Mouse (Mus musculus) macrophage (primary cell): ENCODE measurements around the gene Slc41a3. TPM values are rescaled to one million over a fixed set of nuclear protein-coding genes. Genes with fewer than 3 reads are reported as not detected.
"Not testable (repeated sequence)": the region's sequence is repeated elsewhere in the genome, so short reads cannot be mapped to it uniquely, and the experiment has no call there.

Experiments used
- H3K27ac ChIP-seq: fragments of 350-480 bp; formaldehyde crosslinking; 2 replicates; pipeline ENCODE4 v1.9.0; 2021
- H3K36me3 ChIP-seq: fragments of 350-480 bp; formaldehyde crosslinking; 2 replicates; pipeline ENCODE4 v1.9.0; 2021; ENCODE audit errors: inconsistent target
- H3K4me3 ChIP-seq: fragments of 350-480 bp; formaldehyde crosslinking; 2 replicates; pipeline ENCODE4 v1.9.0; 2021; ENCODE audit errors: inconsistent target
- H3K79me2 ChIP-seq: fragments of 350-480 bp; formaldehyde crosslinking; 2 replicates; pipeline ENCODE4 v1.9.0; 2021; ENCODE audit errors: inconsistent target
- WGBS: methylation state at CpG from one replicate; pipeline ENCODE4 v1.1.7; 2026; ENCODE audit warnings: inconsistent platforms; ENCODE audit not compliant: missing documents; 5-methylcytosine and 5-hydroxymethylcytosine counted together
- polyA plus RNA-seq: library from polyadenylated mRNA; stranded (reverse); fragments of 250-400 nt; gene quantifications from 3 replicates; pipeline ENCODE4 v1.2.4, GENCODE M21; 2018; ENCODE audit warnings: inconsistent platforms

Gene Slc41a3
- polyA plus RNA-seq, 1 experiment from 2014 or later: 11.2 TPM

DNA sequence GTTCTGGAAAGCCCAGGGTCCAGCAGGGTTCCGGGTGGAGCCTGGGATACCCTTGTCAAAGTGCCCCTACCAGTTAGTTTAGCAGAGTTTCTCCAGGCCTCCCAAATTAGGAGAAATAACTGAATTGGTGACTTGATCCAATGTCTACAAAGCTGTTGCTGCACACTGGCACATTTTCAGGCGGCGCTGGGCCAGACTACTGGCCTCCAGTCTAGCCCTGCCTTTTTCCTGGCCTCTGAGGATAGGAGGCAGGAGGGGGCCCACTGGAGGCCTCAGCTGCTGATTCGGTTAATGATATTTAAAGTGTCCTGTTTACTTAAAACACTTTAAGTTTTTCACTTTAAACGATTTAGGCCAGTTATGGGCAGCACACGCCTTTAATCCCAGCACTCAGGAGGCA, 19.7 kb downstream of the Slc41a3 start:
- Histone ChIP-seq H3K79me2 (no peaks in the 10 kb centered on the region), H3K4me3 (no peak overlapping the region), H3K36me3 (no peaks in the 10 kb centered on the region), H3K27ac (no peak overlapping the region)
- 79% methylated on average over 6 of the region's 6 CpGs for WGBS

DNA sequence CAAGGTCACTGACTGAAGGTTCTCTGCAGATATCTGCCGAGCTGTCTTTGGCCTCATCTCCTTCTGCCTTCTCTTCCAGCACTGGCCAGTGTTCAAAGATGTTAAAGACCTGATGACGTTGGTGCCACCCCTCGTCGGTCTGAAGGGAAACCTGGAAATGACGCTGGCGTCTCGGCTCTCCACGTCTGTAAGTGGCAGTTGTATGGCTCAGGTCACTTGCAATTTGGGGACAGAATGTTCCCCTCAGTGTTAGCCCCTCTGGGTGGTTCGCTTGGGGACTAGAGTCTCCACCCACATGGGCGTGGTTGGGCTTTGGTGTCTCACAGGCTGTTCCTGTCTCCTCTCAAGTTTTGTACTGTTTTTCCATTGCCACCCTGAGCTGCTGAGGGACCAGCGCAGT, 20.2 kb downstream of the Slc41a3 start:
- WGBS: 66% methylated on average over 8 of the region's 11 CpGs
- Histone ChIP-seq H3K36me3 (no peaks in the 10 kb centered on the region), H3K4me3 (no peak overlapping the region), H3K79me2 (no peaks in the 10 kb centered on the region), H3K27ac (no peak overlapping the region)

- WGBS: 91% methylated on average over 7 of the region's 7 CpGs
- Histone ChIP-seq H3K79me2 (no peaks in the 10 kb centered on the region), H3K27ac (no peak overlapping the region), H3K4me3 (no peak overlapping the region), H3K36me3 (no peaks in the 10 kb centered on the region)
Measured at GRCm38 (mm10) chr6:90625207-90625994, 20.9 kb downstream of the Slc41a3 start.

DNA sequence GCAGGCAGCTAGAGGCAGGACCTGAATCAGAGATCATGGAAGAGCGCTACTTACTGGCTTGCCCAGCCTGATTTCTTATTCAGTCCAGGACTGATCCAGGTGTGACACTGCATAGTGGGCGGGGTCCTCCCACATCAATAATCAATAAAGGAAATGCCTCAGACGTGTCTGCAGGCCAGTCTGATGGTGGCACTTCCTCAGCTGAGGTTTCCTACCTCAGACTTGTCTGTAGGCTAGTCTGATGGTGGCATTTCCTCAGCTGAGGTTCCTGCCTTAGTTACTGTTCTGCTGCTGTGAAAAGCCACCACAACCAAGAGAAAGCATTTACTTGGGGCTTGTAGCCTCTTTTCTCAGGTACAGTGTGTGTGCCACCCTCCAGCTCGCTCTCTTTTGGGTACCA, 23.0 kb downstream of the Slc41a3 start:
- no peaks in the 10 kb centered on the region for H3K36me3 ChIP-seq
- H3K27ac ChIP-seq: no peak overlapping the region
- 86% methylated on average over 4 of the region's 4 CpGs for WGBS

DNA sequence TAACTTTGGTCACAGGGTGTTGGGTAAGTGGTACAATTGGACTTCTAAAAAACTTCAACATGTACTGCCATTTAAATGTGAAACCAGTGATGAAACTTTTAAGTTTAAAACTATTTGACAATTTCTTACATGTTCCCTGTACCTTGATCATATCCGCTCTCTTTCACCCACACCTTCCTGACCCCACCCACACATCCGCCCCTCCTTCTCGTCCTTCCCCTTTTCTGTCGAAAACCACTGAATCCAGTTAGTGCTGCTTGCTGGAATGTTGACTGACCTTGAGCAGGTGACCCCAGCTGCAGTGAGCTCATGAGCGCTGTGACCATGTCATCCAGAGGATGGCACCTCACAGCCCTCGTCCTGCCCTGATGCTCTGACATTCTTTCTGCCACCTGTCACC, 25.0 kb downstream of the Slc41a3 start:
- 29% methylated on average over 6 of the region's 6 CpGs for WGBS
- H3K27ac ChIP-seq: no peak overlapping the region
- no peak overlapping the region for H3K4me3 ChIP-seq
- H3K36me3 ChIP-seq: no peaks in the 10 kb centered on the region
- no peaks in the 10 kb centered on the region for H3K79me2 ChIP-seq

More for the DNA sequence above, 23.0 kb downstream of the Slc41a3 start:
- no peaks in the 10 kb centered on the region for H3K79me2 ChIP-seq
- no peak overlapping the region for H3K4me3 ChIP-seq

- no peaks in the 10 kb centered on the region for H3K79me2 ChIP-seq
- no peak overlapping the region for H3K4me3 ChIP-seq
- H3K27ac ChIP-seq: no peak overlapping the region
- 75% methylated on average over 7 of the region's 7 CpGs for WGBS
- H3K36me3 ChIP-seq: no peaks in the 10 kb centered on the region
Measured at GRCm38 (mm10) chr6:90630427-90630826, 25.9 kb downstream of the Slc41a3 start.

- H3K79me2 ChIP-seq, H3K27ac ChIP-seq, H3K36me3 ChIP-seq, H3K4me3 ChIP-seq: not testable (repeated sequence)
- WGBS: 100% methylated on average over 2 of the region's 3 CpGs
Measured at GRCm38 (mm10) chr6:90632526-90632925, 28.0 kb downstream of the Slc41a3 start.

GRCm38 (mm10) chr6:90635081-90635480, 30.6 kb downstream of the Slc41a3 start:
- no peaks in the 10 kb centered on the region for H3K79me2 ChIP-seq
- H3K36me3 ChIP-seq: no peaks in the 10 kb centered on the region
- 92% methylated on average over 4 of the region's 4 CpGs for WGBS
- no peak overlapping the region for H3K27ac ChIP-seq
- no peak overlapping the region for H3K4me3 ChIP-seq

- Histone ChIP-seq H3K36me3 (no peaks in the 10 kb centered on the region), H3K4me3 (no peak overlapping the region), H3K79me2 (no peaks in the 10 kb centered on the region), H3K27ac (no peak overlapping the region)
- WGBS: 92% methylated on average over 3 of the region's 3 CpGs
Measured at GRCm38 (mm10) chr6:90635611-90636010, 31.1 kb downstream of the Slc41a3 start.

GRCm38 (mm10) chr6:90643057-90643456, 38.5 kb downstream of the Slc41a3 start:
- H3K27ac ChIP-seq: no peak overlapping the region
- no peaks in the 10 kb centered on the region for H3K36me3 ChIP-seq
- no peaks in the 10 kb centered on the region for H3K79me2 ChIP-seq
- H3K4me3 ChIP-seq: no peak overlapping the region
- 92% methylated on average over 3 of the region's 3 CpGs for WGBS

- WGBS: 90% methylated on average over 4 of the region's 4 CpGs
- Histone ChIP-seq H3K27ac (no peak overlapping the region), H3K79me2 (no peaks in the 10 kb centered on the region), H3K36me3 (no peaks in the 10 kb centered on the region), H3K4me3 (no peak overlapping the region)
Measured at GRCm38 (mm10) chr6:90644965-90645364, 40.4 kb downstream of the Slc41a3 start.

GRCm38 (mm10) chr6:90648391-90648790, 43.9 kb downstream of the Slc41a3 start:
- Histone ChIP-seq H3K27ac (no peak overlapping the region), H3K4me3 (no peak overlapping the region), H3K36me3 (no peaks in the 10 kb centered on the region), H3K79me2 (no peaks in the 10 kb centered on the region)
- 100% methylated on average over 2 of the region's 6 CpGs for WGBS

GRCm38 (mm10) chr6:90649279-90649678, 44.8 kb downstream of the Slc41a3 start:
- H3K27ac ChIP-seq: no peak overlapping the region
- H3K79me2 ChIP-seq: no peaks in the 10 kb centered on the region
- 89% methylated on average over 3 of the region's 4 CpGs for WGBS
- no peaks in the 10 kb centered on the region for H3K36me3 ChIP-seq
- H3K4me3 ChIP-seq: no peak overlapping the region

GRCm38 (mm10) chr6:90650634-90651033, 46.1 kb downstream of the Slc41a3 start:
- Histone ChIP-seq H3K27ac (no peak overlapping the region), H3K36me3 (no peaks in the 10 kb centered on the region), H3K79me2 (no peaks in the 10 kb centered on the region), H3K4me3 (no peak overlapping the region)
- WGBS: 17% methylated on average over 1 of the region's 1 CpGs

GRCm38 (mm10) chr6:90653736-90654135, 49.2 kb downstream of the Slc41a3 start:
- Histone ChIP-seq H3K4me3 (no peak overlapping the region), H3K36me3 (no peaks in the 10 kb centered on the region), H3K79me2 (no peaks in the 10 kb centered on the region), H3K27ac (no peak overlapping the region)
- WGBS: 54% methylated on average over 2 of the region's 2 CpGs
